Mouse (Mus musculus) small intestine, adult 2 months (tissue): ENCODE results near the gene Ypel2.

Experiments used
- CTCF ChIP-seq: fragments of 200-500 bp; IDR thresholded peaks from 2 replicates; pipeline ENCODE4 v1.5.1; 2012; ENCODE audit warnings: low read depth, mild to moderate bottlenecking, control low read depth, inconsistent platforms, low read length, moderate library complexity, mixed read lengths; ENCODE audit not compliant: insufficient replicate concordance, insufficient read length; ENCODE audit errors: extremely low read depth
- POLR2A ChIP-seq: fragments of 200-500 bp; IDR thresholded peaks from 2 replicates; pipeline ENCODE4 v1.6.1; 2012; ENCODE audit warnings: low read depth, mild to moderate bottlenecking, control low read depth, inconsistent platforms, low read length, moderate library complexity

- TF ChIP-seq CTCF, result peak; percentile 43; the same call in 1 of the 2 replicates
- no peak for TF ChIP-seq POLR2A
Observed at GRCm38 (mm10) chr11:86906257-86906656, 87.2 kb downstream of the Ypel2 start.
